ENCODE assay signal across 16 mouse cellular contexts in genomic region chr7:120553181-120553551, GRCm38 (mm10).
DNase-seq lines count a peak whose midpoint lies in the region; ATAC-seq and TF ChIP-seq lines count a peak whose summit lies in the region.
"Had no signal": no experiment of that assay in that cellular context is flagged by ENCODE, and none has a peak within 500 bp of the region (broad histone marks: within the 10 kb centered on the region; RNA-seq: fewer than 3 reads in every experiment).

No protein-coding gene starts in this region.

- no peak overlapping the region for H3K27ac ChIP-seq in kidney, embryonic 15.5 days
- H3K27ac ChIP-seq in forebrain, embryonic 13.5 days: no peak overlapping the region
- H3K27ac ChIP-seq in hindbrain, embryonic 16.5 days (ENCODE audit: low read depth, low read length): 0 out of 2 replicates have a peak overlapping the region, but pooled peaks have one; percentile 6
- peak overlapping the region; percentile 49; the same call in 1 of the 2 replicates for H3K27ac ChIP-seq in midbrain, postnatal 0 days (ENCODE audit: low read depth, low read length)
- H3K27ac ChIP-seq: heart, embryonic 15.5 days; liver, embryonic 15.5 days; macrophage had no signal

- peaks cover 6% of the 10 kb centered on the region; the same call in 1 of the 2 replicates for H3K4me1 ChIP-seq in kidney, embryonic 15.5 days
- H3K4me1 ChIP-seq in forebrain, embryonic 13.5 days: no peaks in the 10 kb centered on the region
- no peaks in the 10 kb centered on the region for H3K4me1 ChIP-seq in hindbrain, embryonic 16.5 days (ENCODE audit: control insufficient read depth, insufficient read depth, low read depth, low read length)
- H3K4me1 ChIP-seq in midbrain, postnatal 0 days (ENCODE audit: insufficient read depth, low read length): no peaks in the 10 kb centered on the region
- H3K4me1 ChIP-seq: heart, embryonic 15.5 days; liver, embryonic 15.5 days had no signal

- intact Hi-C loops in gastrocnemius, postnatal 14 days (cut with DNase I; ENCODE audit: low total_unique reads): no loop called here

- no peak overlapping the region for H3K9ac ChIP-seq in kidney, embryonic 15.5 days
- peak overlapping the region; percentile 34; the same call in 1 of the 2 replicates for H3K9ac ChIP-seq in forebrain, embryonic 13.5 days
- peak overlapping the region; percentile 15; the same call in 1 of the 2 replicates for H3K9ac ChIP-seq in hindbrain, embryonic 16.5 days (ENCODE audit: low read depth, low read length)
- 0 out of 2 replicates have a peak overlapping the region, but pooled peaks have one; percentile 51 for H3K9ac ChIP-seq in midbrain, postnatal 0 days (replicated peaks; ENCODE audit: low read length, poor library complexity, severe bottlenecking)
- H3K9ac ChIP-seq: heart, embryonic 15.5 days; liver, embryonic 15.5 days had no signal

- H3K4me2 ChIP-seq in kidney, embryonic 15.5 days: peak overlapping the region; percentile 35; the same call in 1 of the 2 replicates
- peak overlapping the region; percentile 54 for H3K4me2 ChIP-seq in forebrain, embryonic 13.5 days
- H3K4me2 ChIP-seq in hindbrain, embryonic 16.5 days (ENCODE audit: low read length): peak overlapping the region; percentile 59
- peak overlapping the region; percentile 47 for H3K4me2 ChIP-seq in midbrain, postnatal 0 days (ENCODE audit: low read depth, low read length, poor library complexity, severe bottlenecking)
- H3K4me2 ChIP-seq: heart, embryonic 15.5 days; liver, embryonic 15.5 days had no signal

- H3K4me3 ChIP-seq in kidney, embryonic 15.5 days (replicated peaks): no peak overlapping the region
- peak overlapping the region; percentile 27 for H3K4me3 ChIP-seq in forebrain, embryonic 13.5 days
- peak overlapping the region; percentile 26 for H3K4me3 ChIP-seq in hindbrain, embryonic 16.5 days (ENCODE audit: low read length)
- H3K4me3 ChIP-seq in midbrain, postnatal 0 days (ENCODE audit: low read depth, low read length): peak overlapping the region; percentile 28; the same call in 1 of the 2 replicates
- H3K4me3 ChIP-seq: heart, embryonic 15.5 days; liver, embryonic 15.5 days had no signal

- no peak for DNase-seq in kidney, postnatal 14 days
- no peak for DNase-seq in midbrain, postnatal 0 days (ENCODE audit: low spot score)
- DNase-seq in gastrocnemius, postnatal 14 days: no peak
- no peak for DNase-seq in cerebellum, adult 8-10 months
- DNase-seq: adrenal gland, postnatal 10 days; gastrocnemius, postnatal 36 days; kidney, postnatal 25 days; thymus, adult 2 months had no signal

- ATAC-seq in kidney, embryonic 15.5 days (replicated peaks; ENCODE audit: low FRiP score): no peak
- peak; percentile 36; the same call in 1 of the 2 replicates for ATAC-seq in forebrain, embryonic 13.5 days
- peak; percentile 72 for ATAC-seq in hindbrain, embryonic 16.5 days
- ATAC-seq in midbrain, postnatal 0 days (ENCODE audit: low FRiP score): peak; percentile 73
- no peak for ATAC-seq in erythroblast, adult 5-6 weeks (replicated peaks; ENCODE audit: low FRiP score, poor library complexity, severe bottlenecking)
- ATAC-seq: intestine, embryonic 16.5 days had no signal

- H3K36me3 ChIP-seq in kidney, embryonic 15.5 days: no peaks in the 10 kb centered on the region
- H3K36me3 ChIP-seq in forebrain, embryonic 13.5 days (ENCODE audit: poor library complexity, severe bottlenecking): no peaks in the 10 kb centered on the region
- H3K36me3 ChIP-seq in hindbrain, embryonic 16.5 days (ENCODE audit: control insufficient read depth, insufficient read depth, low read length): no peaks in the 10 kb centered on the region
- no peaks in the 10 kb centered on the region for H3K36me3 ChIP-seq in midbrain, postnatal 0 days (ENCODE audit: insufficient read depth, low read length)
- H3K36me3 ChIP-seq: heart, embryonic 15.5 days; liver, embryonic 15.5 days had no signal

- no peak for TF ChIP-seq CTCF in midbrain, postnatal 0 days (IDR thresholded peaks at IDR 0.05)

- H3K9me3 ChIP-seq in kidney, embryonic 15.5 days (replicated peaks): no peaks in the 10 kb centered on the region
- no peaks in the 10 kb centered on the region for H3K9me3 ChIP-seq in forebrain, embryonic 13.5 days (replicated peaks)
- H3K9me3 ChIP-seq in hindbrain, embryonic 16.5 days (ENCODE audit: control insufficient read depth, low read length): no peaks in the 10 kb centered on the region
- H3K9me3 ChIP-seq in midbrain, postnatal 0 days (ENCODE audit: low read length): no peaks in the 10 kb centered on the region
- H3K9me3 ChIP-seq: heart, embryonic 15.5 days; liver, embryonic 15.5 days had no signal

- no peaks in the 10 kb centered on the region for H3K27me3 ChIP-seq in kidney, embryonic 15.5 days
- no peaks in the 10 kb centered on the region for H3K27me3 ChIP-seq in forebrain, embryonic 13.5 days
- no peaks in the 10 kb centered on the region for H3K27me3 ChIP-seq in hindbrain, embryonic 16.5 days (replicated peaks; ENCODE audit: control insufficient read depth, insufficient read depth, low read length)
- no peaks in the 10 kb centered on the region for H3K27me3 ChIP-seq in midbrain, postnatal 0 days (ENCODE audit: insufficient read depth, low read length)
- H3K27me3 ChIP-seq: heart, embryonic 15.5 days; liver, embryonic 15.5 days had no signal

- WGBS in kidney, embryonic 15.5 days: 42% methylated on average over 12 of the region's 12 CpGs
- WGBS in forebrain, embryonic 13.5 days: 36% methylated on average over 12 of the region's 12 CpGs
- WGBS in hindbrain, embryonic 16.5 days: 45% methylated on average over 12 of the region's 12 CpGs
- 41% methylated on average over 12 of the region's 12 CpGs for WGBS in midbrain, postnatal 0 days

Comparison
In these comparisons a context has a peak if more than half of its experiments do, and no peak if none do; other contexts are left out.
1. ATAC-seq: peak in forebrain, embryonic 13.5 days (single experiment), hindbrain, embryonic 16.5 days (single experiment) and midbrain, postnatal 0 days (single experiment); none in kidney, embryonic 15.5 days (single experiment) and erythroblast, adult 5-6 weeks (single experiment).
2. H3K27ac ChIP-seq: peak in hindbrain, embryonic 16.5 days (single experiment) and midbrain, postnatal 0 days (single experiment); none in kidney, embryonic 15.5 days (single experiment) and forebrain, embryonic 13.5 days (single experiment).
3. Peak in every context shown above with its lines, with median percentiles within 50 percentile points of each other: H3K4me2 ChIP-seq.